ENCODE assay signal across 10 mouse cellular contexts in genomic region chr1:179865561-179865960, GRCm38 (mm10).
DNase-seq lines count a peak whose midpoint lies in the region; ATAC-seq and TF ChIP-seq lines count a peak whose summit lies in the region.
"Had no signal": no experiment of that assay in that cellular context is flagged by ENCODE, and none has a peak within 500 bp of the region (broad histone marks: within the 10 kb centered on the region; RNA-seq: fewer than 3 reads in every experiment).

No protein-coding gene starts in this region.

- 28% methylated on average over 11 of the region's 11 CpGs for WGBS in embryonic facial prominence, embryonic 13.5 days
- 61% methylated on average over 11 of the region's 11 CpGs for WGBS in kidney, adult 2 months

- TF ChIP-seq CTCF in kidney, adult 2 months (conservative IDR thresholded peaks at IDR 0.05; ENCODE audit: insufficient read depth, insufficient read length, low read depth, low read length) = no peak

- H3K27ac ChIP-seq in embryonic facial prominence, embryonic 13.5 days = peak overlapping the region; percentile 18; the same call in 1 of the 2 replicates
- peak overlapping the region; percentile 85 for H3K27ac ChIP-seq in kidney, adult 2 months (ENCODE audit: insufficient read depth, low read depth, low read length)
- H3K27ac ChIP-seq: hindbrain, embryonic 15.5 days had no signal

- H3K27me3 ChIP-seq in embryonic facial prominence, embryonic 13.5 days = no peaks in the 10 kb centered on the region
- H3K27me3 ChIP-seq in kidney, adult 2 months (replicated peaks; ENCODE audit: control insufficient read depth, insufficient read depth, low read length) = no peaks in the 10 kb centered on the region
- H3K27me3 ChIP-seq: hindbrain, embryonic 15.5 days had no signal

- H3K36me3 ChIP-seq in embryonic facial prominence, embryonic 13.5 days = no peaks in the 10 kb centered on the region
- H3K36me3 ChIP-seq in kidney, adult 2 months (ENCODE audit: control insufficient read depth, insufficient read depth, low read length) = no peaks in the 10 kb centered on the region
- H3K36me3 ChIP-seq: hindbrain, embryonic 15.5 days had no signal

- H3K9me3 ChIP-seq in embryonic facial prominence, embryonic 13.5 days = no peaks in the 10 kb centered on the region
- H3K9me3 ChIP-seq: hindbrain, embryonic 15.5 days; megakaryocyte, embryonic 14.5 days had no signal

- H3K9ac ChIP-seq in embryonic facial prominence, embryonic 13.5 days = no peak overlapping the region
- H3K9ac ChIP-seq: hindbrain, embryonic 15.5 days had no signal

- TF ChIP-seq POLR2A in kidney, adult 2 months (IDR thresholded peaks at IDR 0.05; ENCODE audit: low read depth, low read length) = no peak

- no peak overlapping the region for H3K4me2 ChIP-seq in embryonic facial prominence, embryonic 13.5 days
- H3K4me2 ChIP-seq: hindbrain, embryonic 15.5 days had no signal

- peak; percentile 55 for DNase-seq in adrenal gland, postnatal 14 days
- DNase-seq in adrenal gland, postnatal 4 days (ENCODE audit: low spot score in 2 of 2) = no peak
- DNase-seq in kidney, adult 2 months = peak; percentile 85
- DNase-seq in lung, postnatal 10 days = peak; percentile 63
- no peak for DNase-seq in layer of hippocampus, adult 8-10 months (ENCODE audit: low spot score in 2 of 2)
- no peak for DNase-seq in cerebellum, adult 9-10 months
- no peak for DNase-seq in spleen, adult 18-20 months

- no peak overlapping the region for H3K4me3 ChIP-seq in embryonic facial prominence, embryonic 13.5 days
- no peak overlapping the region for H3K4me3 ChIP-seq in kidney, adult 2 months (ENCODE audit: insufficient read depth, low read depth, low read length)
- H3K4me3 ChIP-seq: hindbrain, embryonic 15.5 days; megakaryocyte, embryonic 14.5 days had no signal

- H3K4me1 ChIP-seq in embryonic facial prominence, embryonic 13.5 days = no peaks in the 10 kb centered on the region
- H3K4me1 ChIP-seq in kidney, adult 2 months (ENCODE audit: control insufficient read depth, insufficient read depth, low read length) = peaks cover 8% of the 10 kb centered on the region
- H3K4me1 ChIP-seq: hindbrain, embryonic 15.5 days had no signal

- no peak for ATAC-seq in embryonic facial prominence, embryonic 13.5 days (ENCODE audit: insufficient number of reproducible peaks, insufficient read depth, low FRiP score, low TSS enrichment, low read depth)

Comparison
In these comparisons a context has a peak if more than half of its experiments do, and no peak if none do; other contexts are left out.
1. DNase-seq: peak in adrenal gland, postnatal 14 days (single experiment), kidney, adult 2 months (single experiment) and lung, postnatal 10 days (single experiment); none in adrenal gland, postnatal 4 days (0 of 2), layer of hippocampus, adult 8-10 months (0 of 2), cerebellum, adult 9-10 months (single experiment) and spleen, adult 18-20 months (0 of 2).